Mouse (Mus musculus) frontal cortex, postnatal 10 days (tissue): ENCODE data around the gene Acvr1c.
A peak's percentile ranks its signal among the peaks of the same experiment; 100 is the strongest.

ENCODE experiments used
- DNase-seq, 2 experiments: peaks; one replicate each; pipeline ENCODE4 v3.0.0; 2022; ENCODE audit warnings: low spot score in 2 of 2, mixed read lengths in 1 of 2

Acvr1c gene

DNA sequence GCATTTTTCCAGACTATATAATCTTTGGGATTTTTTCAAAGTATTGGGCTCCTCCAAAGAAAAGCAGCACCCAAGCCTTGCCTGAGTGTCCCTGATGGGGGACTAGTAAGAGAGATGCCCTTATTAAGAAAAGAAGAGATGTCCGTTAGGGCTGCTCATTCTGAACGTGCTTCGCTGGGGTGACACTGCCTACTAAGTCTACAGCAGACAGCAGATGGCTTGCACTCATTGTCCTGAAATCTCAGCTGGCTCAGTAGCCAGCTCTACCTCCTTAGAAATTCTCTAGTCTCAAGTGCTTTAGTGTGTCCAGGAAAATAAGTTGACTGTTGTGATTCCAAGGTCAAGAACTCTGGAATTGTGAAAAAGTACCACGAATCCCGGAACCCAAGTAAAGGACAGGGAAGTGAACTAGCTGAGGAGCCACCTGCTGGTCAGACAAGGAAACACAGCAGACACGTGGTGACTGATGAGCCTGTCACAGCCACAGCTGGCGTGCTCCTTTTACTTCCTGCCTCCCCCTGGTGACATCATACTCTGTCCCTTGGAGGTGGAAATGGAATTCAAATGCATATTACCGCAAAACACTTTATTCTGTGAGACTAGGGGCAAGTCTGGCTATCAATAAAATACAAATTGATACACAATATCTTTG is 75.3 kb downstream of the Acvr1c start:
- peak in 1 of 2 experiments; percentile 16 for DNase-seq

DNA sequence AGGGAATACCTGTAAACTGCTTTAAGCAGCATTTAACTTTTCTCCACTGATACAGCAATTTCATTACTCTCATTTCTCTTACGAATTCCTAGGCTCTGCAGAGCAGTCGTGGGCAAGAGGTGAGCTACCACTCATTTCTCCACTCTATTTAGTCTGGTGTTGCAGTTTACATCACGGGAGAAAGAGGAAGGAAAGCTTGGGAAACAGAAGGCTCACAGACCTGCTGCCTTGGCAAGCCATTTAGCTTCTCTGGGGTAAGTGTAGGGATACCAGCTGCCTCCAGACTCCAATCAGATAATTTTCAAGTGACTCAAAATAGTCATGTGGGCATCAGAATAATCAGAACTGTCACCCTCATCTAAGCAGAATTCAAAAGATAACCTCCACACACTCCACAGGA is 76.6 kb downstream of the Acvr1c start:
- no peak for DNase-seq

DNA sequence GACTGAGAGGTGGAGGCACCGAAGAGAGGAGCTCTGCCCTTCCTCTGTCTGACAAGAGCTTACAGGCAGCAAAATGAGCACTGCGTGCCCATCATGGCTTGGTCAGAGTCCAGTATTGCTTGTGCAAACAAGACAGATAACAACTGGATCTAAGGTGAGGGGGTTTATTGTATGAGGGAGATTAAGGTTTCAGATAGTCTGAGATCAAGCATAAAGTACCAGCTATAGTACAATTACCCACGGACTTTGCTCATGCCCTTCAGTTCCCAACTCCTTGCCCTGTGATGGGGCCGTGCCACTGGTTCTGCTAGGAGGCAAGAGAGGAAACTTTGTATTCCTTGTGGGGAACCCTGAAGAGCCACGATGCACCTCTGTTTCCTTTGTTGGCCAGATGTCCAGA is 78.5 kb downstream of the Acvr1c start:
- DNase-seq, result no peak

GRCm38 (mm10) chr2:58276454-58276853 is 81.2 kb downstream of the Acvr1c start:
- DNase-seq, result no peak

- peak in 1 of 2 experiments; percentile 4 for DNase-seq
These were observed 117.1 kb downstream of the Acvr1c start for GRCm38 (mm10) chr2:58240639-58241038.

GRCm38 (mm10) chr2:58237487-58237886 is 120.2 kb downstream of the Acvr1c start:
- DNase-seq, result no peak
